Mouse (Mus musculus): ENCODE results near the gene Ccdc148.

DNA sequence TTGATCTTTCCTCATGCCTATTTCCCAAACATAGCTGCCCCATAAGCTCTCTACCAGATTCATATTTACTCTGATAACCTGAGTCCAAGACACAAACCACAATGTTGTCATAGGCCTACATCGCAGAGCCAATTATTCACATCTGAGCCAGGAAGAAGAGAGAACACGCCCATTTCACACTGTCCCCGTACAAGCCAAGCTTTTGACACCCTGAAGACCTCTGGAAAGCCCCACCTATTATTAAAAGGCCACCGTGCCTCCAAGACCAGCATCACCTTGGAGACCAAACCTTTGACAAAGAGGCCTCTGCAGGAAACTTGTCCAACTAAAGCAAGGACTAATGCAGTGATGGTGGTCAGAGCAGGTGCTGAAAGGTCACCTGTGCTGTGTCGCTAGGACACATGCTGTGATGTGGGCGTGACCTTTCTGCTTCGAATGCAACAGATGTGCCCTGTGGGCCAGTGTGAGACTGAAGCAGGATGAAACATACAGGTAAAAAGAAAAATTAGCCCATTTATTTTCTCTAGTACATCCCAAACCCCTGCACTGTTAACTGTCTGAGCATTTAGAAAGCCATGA lies 106.9 kb downstream of the Ccdc148 start:
- no peak for TF ChIP-seq E2F4 (IDR thresholded peaks at IDR 0.05; ENCODE audit: insufficient read depth)
- no peak for TF ChIP-seq MAX (IDR thresholded peaks at IDR 0.05; ENCODE audit: low read depth)
- TF ChIP-seq TCF12 (IDR thresholded peaks at IDR 0.05; ENCODE audit: insufficient read depth, poor library complexity, severe bottlenecking): no peak
- TF ChIP-seq MYOG (IDR thresholded peaks at IDR 0.05; ENCODE audit: control insufficient read depth in 1 of 3, insufficient read depth in 1 of 3, insufficient read length in 2 of 3, low read depth in 2 of 3): no peak

Measured in myocyte (in vitro differentiated cells).